8 mouse cellular contexts compared by ENCODE assay signal in the genomic region with DNA sequence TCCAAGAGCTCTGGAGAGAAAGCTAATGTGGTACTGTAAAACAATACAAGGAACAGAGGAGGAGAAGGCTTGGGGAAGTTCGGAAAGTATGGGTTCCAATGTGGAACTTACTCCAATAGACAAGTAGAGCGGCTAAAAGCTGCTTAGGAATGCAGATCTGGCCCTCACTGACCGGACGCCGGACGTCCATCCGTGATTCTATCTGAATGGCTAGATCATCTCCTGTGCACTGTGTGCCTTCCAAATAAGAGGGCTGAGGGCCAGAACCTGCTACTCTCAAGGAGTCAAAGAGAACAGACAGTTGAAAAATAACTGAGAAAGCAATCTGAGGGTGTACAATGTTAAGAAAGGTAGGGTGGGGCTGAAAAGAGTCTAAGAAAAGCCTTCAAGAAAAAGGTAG. TPM values are rescaled to one million over a fixed set of nuclear protein-coding genes. Genes with fewer than 3 reads are reported as not detected.
DNase-seq lines count a peak whose midpoint lies in the region; ATAC-seq and TF ChIP-seq lines count a peak whose summit lies in the region.

No protein-coding gene starts in this region.

- H3K4me3 ChIP-seq in kidney, adult 2 months (ENCODE audit: insufficient read depth, low read depth, low read length) = no peak overlapping the region
- H3K4me3 ChIP-seq in heart, embryonic 16.5 days (ENCODE audit: low read length) = no peak overlapping the region
- 0 out of 2 replicates have a peak overlapping the region, but pooled peaks have one; percentile 70 for H3K4me3 ChIP-seq in liver, embryonic 13.5 days (replicated peaks)

- H3K9ac ChIP-seq in heart, embryonic 16.5 days (ENCODE audit: low read length) = no peak overlapping the region; the same call in 1 of the 2 replicates
- no peak overlapping the region for H3K9ac ChIP-seq in liver, embryonic 13.5 days

- H3K9me3 ChIP-seq in heart, embryonic 16.5 days (replicated peaks; ENCODE audit: control insufficient read depth, low read length) = no peaks in the 10 kb centered on the region
- 0 out of 2 replicates have a peak, but pooled peaks cover 5% of the 10 kb centered on the region for H3K9me3 ChIP-seq in liver, embryonic 13.5 days (replicated peaks)

- TF ChIP-seq CTCF in kidney, adult 2 months (conservative IDR thresholded peaks at IDR 0.05; ENCODE audit: insufficient read depth, insufficient read length, low read depth, low read length) = no peak

- ATAC-seq in heart, embryonic 16.5 days (replicated peaks; ENCODE audit: extremely low read depth, insufficient read depth, low FRiP score) = no peak
- ATAC-seq in liver, embryonic 13.5 days (ENCODE audit: low read depth) = no peak

- no peak for TF ChIP-seq POLR2A in kidney, adult 2 months (IDR thresholded peaks at IDR 0.05; ENCODE audit: low read depth, low read length)

- DNase-seq in kidney, adult 2 months = peak; percentile 40
- no peak for DNase-seq in kidney, adult 8-10 months
- DNase-seq in cerebellum, postnatal 10 days = peak; percentile 27 to 48
- DNase-seq in liver, embryonic 13.5 days = no peak
- no peak for DNase-seq in left cerebral cortex, postnatal 4 days
- no peak for DNase-seq in left cerebral cortex, postnatal 14 days (ENCODE audit: low spot score in 2 of 2)
- no peak for DNase-seq in urinary bladder, postnatal 14 days (ENCODE audit: low spot score)

- H3K36me3 ChIP-seq in kidney, adult 2 months (ENCODE audit: control insufficient read depth, insufficient read depth, low read length) = no peaks in the 10 kb centered on the region
- no peaks in the 10 kb centered on the region for H3K36me3 ChIP-seq in heart, embryonic 16.5 days (ENCODE audit: control insufficient read depth, insufficient read depth)
- no peaks in the 10 kb centered on the region for H3K36me3 ChIP-seq in liver, embryonic 13.5 days

- no peaks in the 10 kb centered on the region for H3K27me3 ChIP-seq in kidney, adult 2 months (replicated peaks; ENCODE audit: control insufficient read depth, insufficient read depth, low read length)
- H3K27me3 ChIP-seq in heart, embryonic 16.5 days (ENCODE audit: control insufficient read depth, insufficient read depth, low read length) = no peaks in the 10 kb centered on the region
- H3K27me3 ChIP-seq in liver, embryonic 13.5 days = peaks cover 15% of the 10 kb centered on the region

- H3K27ac ChIP-seq in kidney, adult 2 months (ENCODE audit: insufficient read depth, low read depth, low read length) = peak overlapping the region; percentile 77
- H3K27ac ChIP-seq in heart, embryonic 16.5 days (ENCODE audit: low read length) = peak overlapping the region; percentile 76
- 0 out of 2 replicates have a peak overlapping the region, but pooled peaks have one; percentile 19 for H3K27ac ChIP-seq in liver, embryonic 13.5 days

- H3K4me2 ChIP-seq in heart, embryonic 16.5 days (ENCODE audit: low read depth, low read length) = peak overlapping the region; percentile 90
- peak overlapping the region; percentile 82 for H3K4me2 ChIP-seq in liver, embryonic 13.5 days

- peaks cover 25% of the 10 kb centered on the region for H3K4me1 ChIP-seq in kidney, adult 2 months (ENCODE audit: control insufficient read depth, insufficient read depth, low read length)
- peaks cover 18% of the 10 kb centered on the region; the same call in 1 of the 2 replicates for H3K4me1 ChIP-seq in heart, embryonic 16.5 days (ENCODE audit: control insufficient read depth, insufficient read depth, low read length)
- peaks cover 26% of the 10 kb centered on the region for H3K4me1 ChIP-seq in liver, embryonic 13.5 days (replicated peaks)

- WGBS in kidney, adult 2 months = 76% methylated on average over 7 of the region's 7 CpGs
- 72% methylated on average over 7 of the region's 7 CpGs for WGBS in heart, embryonic 16.5 days
- 66% methylated on average over 7 of the region's 7 CpGs for WGBS in liver, embryonic 13.5 days (ENCODE audit: insufficient replicate concordance)

- intact Hi-C loops in left cerebral cortex, postnatal 4 days (cut with DNase I) = no loop called here
- intact Hi-C loops in left cerebral cortex, postnatal 14 days (cut with DNase I) = loop anchor here (5.0 kb wide), 3 partner anchors 64 to 144 kb away; a partner anchor contains a TSS

RNA-seq across cellular contexts. Expression of a gene that starts 1.5 kb away (rescaled TPM):
- 11.5 and 11.7 TPM in 2 replicates for polyA plus RNA-seq in kidney, adult 2 months (2012; rRNA removed)
- 10.8 and 12.1 TPM in 2 replicates for polyA plus RNA-seq in heart, embryonic 16.5 days (2015; fragmentation: Nextera tagmentation; extraction: Ambion mirVana)
- polyA plus RNA-seq in liver, embryonic 13.5 days (2015; fragmentation: Nextera tagmentation; extraction: Ambion mirVana) = 2.2 and 2.8 TPM in 2 replicates
- 10 to 100 TPM; 47.1 to 48.2 TPM for total RNA-seq in left cerebral cortex, postnatal 4 days (2021)
- total RNA-seq in left cerebral cortex, postnatal 14 days (2021) = 10 to 100 TPM; 74.9 to 79.7 TPM

Comparison
In these comparisons a context has a peak if more than half of its experiments do, and no peak if none do; other contexts are left out.
1. DNase-seq: peak in kidney, adult 2 months (single experiment) and cerebellum, postnatal 10 days (2 of 2); none in kidney, adult 8-10 months (0 of 2), liver, embryonic 13.5 days (single experiment), left cerebral cortex, postnatal 4 days (single experiment), left cerebral cortex, postnatal 14 days (0 of 2) and urinary bladder, postnatal 14 days (single experiment).
2. H3K27ac ChIP-seq: peak in every context shown above with its lines; median percentile 77 in kidney, adult 2 months; 76 in heart, embryonic 16.5 days; 19 in liver, embryonic 13.5 days.